In genomic region chr13:3632551-3632950, GRCm38 (mm10) we compare ENCODE assay signal across 24 mouse cellular contexts.
"Had no signal": no experiment of that assay in that cellular context is flagged by ENCODE, and none has a peak within 500 bp of the region (broad histone marks: within the 10 kb centered on the region; RNA-seq: fewer than 3 reads in every experiment).

No protein-coding gene starts in this region.

- H3K4me2 ChIP-seq: heart, embryonic 12.5 days; hindbrain, embryonic 13.5 days; limb, embryonic 15.5 days had no signal

- H3K9ac ChIP-seq: heart, embryonic 12.5 days; hindbrain, embryonic 13.5 days; hindbrain, embryonic 15.5 days; kidney, embryonic 15.5 days; limb, embryonic 13.5 days; limb, embryonic 15.5 days; liver, embryonic 12.5 days had no signal

- H3K9me3 ChIP-seq: heart, embryonic 10.5 days; hindbrain, embryonic 15.5 days; kidney, embryonic 15.5 days; limb, embryonic 13.5 days; limb, embryonic 15.5 days; liver, embryonic 12.5 days had no signal

- ATAC-seq: hindbrain, postnatal 0 days; intestine, embryonic 16.5 days; liver, embryonic 12.5 days had no signal

- H3K4me1 ChIP-seq: heart, embryonic 10.5 days had no signal

- H3K36me3 ChIP-seq: heart, embryonic 10.5 days; heart, embryonic 12.5 days; hindbrain, embryonic 13.5 days; hindbrain, embryonic 15.5 days; kidney, embryonic 15.5 days; limb, embryonic 13.5 days; limb, embryonic 15.5 days; liver, embryonic 12.5 days had no signal

- H3K27me3 ChIP-seq: hindbrain, embryonic 15.5 days; limb, embryonic 13.5 days; limb, embryonic 15.5 days had no signal

- H3K4me3 ChIP-seq: heart, embryonic 10.5 days; heart, embryonic 12.5 days; hindbrain, embryonic 13.5 days; kidney, embryonic 15.5 days; limb, embryonic 13.5 days; limb, embryonic 15.5 days; liver, embryonic 12.5 days had no signal

- H3K27ac ChIP-seq: heart, embryonic 10.5 days; hindbrain, embryonic 13.5 days; hindbrain, embryonic 15.5 days; hindbrain, postnatal 0 days; kidney, embryonic 15.5 days; kidney, postnatal 0 days; limb, embryonic 13.5 days; limb, embryonic 15.5 days; liver, embryonic 12.5 days had no signal

- DNase-seq: gastrocnemius, postnatal 14 days; gastrocnemius, postnatal 36 days; heart, adult 18-20 months; heart, postnatal 10 days; heart, postnatal 36 days; kidney, adult 11 months; kidney, adult 2 months; kidney, adult 9 months; kidney, postnatal 14 days; kidney, postnatal 36 days; layer of hippocampus, adult 9-11 months; layer of hippocampus, postnatal 36 days; left cerebral cortex, postnatal 4 days had no signal
